Mouse (Mus musculus): ENCODE data around the gene Ildr2. TPM values are rescaled to one million over a fixed set of nuclear protein-coding genes. Genes with fewer than 3 reads are reported as not detected.

Gene Ildr2
- polyA plus RNA-seq, 1 experiment: not detected

DNA sequence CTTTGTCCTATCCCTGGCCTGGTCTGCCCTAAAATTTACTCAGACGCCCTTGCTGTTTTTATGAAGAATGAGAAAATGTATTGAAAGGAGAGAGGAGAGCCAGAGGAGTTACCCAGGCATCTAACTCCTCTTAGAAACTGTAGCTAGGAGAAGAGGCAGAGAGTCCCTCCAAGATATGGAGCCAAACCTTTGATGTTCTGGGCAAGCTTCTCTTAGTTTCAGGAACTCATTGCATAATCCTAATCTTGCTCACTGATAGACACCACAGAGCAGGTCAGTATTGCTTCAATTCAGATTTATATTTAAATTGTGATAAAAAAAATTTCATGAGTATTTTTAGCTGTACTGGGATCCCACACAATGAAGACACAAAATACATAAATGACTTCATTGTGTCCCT is 27.3 kb downstream of the Ildr2 start:
- H3K36me3 ChIP-seq (ENCODE audit: control insufficient read depth): no peaks in the 10 kb centered on the region
- no peaks in the 10 kb centered on the region for H3K9me3 ChIP-seq (ENCODE audit: control insufficient read depth, low read length)
- H3K4me1 ChIP-seq (ENCODE audit: control insufficient read depth): no peaks in the 10 kb centered on the region
- TF ChIP-seq TAL1 (IDR thresholded peaks at IDR 0.05; ENCODE audit: low read length): no peak
- H3K4me3 ChIP-seq (replicated peaks): no peak overlapping the region
- peaks cover 9% of the 10 kb centered on the region for H3K27me3 ChIP-seq (ENCODE audit: control insufficient read depth)

DNA sequence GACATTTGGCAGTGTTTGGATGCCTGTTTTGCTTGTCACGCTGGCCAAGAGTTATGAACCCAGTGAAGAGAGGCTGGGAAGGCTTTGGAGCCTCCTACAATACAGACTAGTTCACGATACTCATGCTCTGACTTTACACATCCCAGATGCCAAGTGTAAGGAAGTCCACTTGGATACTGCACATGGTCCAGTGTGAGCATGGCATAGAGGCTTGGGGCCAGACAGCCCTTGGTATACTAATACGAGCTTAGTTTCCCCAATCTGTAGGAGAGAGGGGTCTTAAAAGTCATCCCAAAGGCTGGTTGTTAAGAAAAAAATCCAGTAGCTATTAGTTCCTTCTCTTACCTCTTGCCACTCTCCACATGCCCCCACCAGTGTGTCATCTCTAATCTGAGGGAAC is 27.9 kb downstream of the Ildr2 start:
- H3K4me1 ChIP-seq (ENCODE audit: control insufficient read depth): no peaks in the 10 kb centered on the region
- no peaks in the 10 kb centered on the region for H3K36me3 ChIP-seq (ENCODE audit: control insufficient read depth)
- H3K27me3 ChIP-seq (ENCODE audit: control insufficient read depth): peaks cover 9% of the 10 kb centered on the region
- no peaks in the 10 kb centered on the region for H3K9me3 ChIP-seq (ENCODE audit: control insufficient read depth, low read length)
- no peak overlapping the region for H3K4me3 ChIP-seq (replicated peaks)
- TF ChIP-seq TAL1 (IDR thresholded peaks at IDR 0.05; ENCODE audit: low read length) (no peak), GATA1 (IDR thresholded peaks at IDR 0.05; ENCODE audit: low read length) (no peak)

GRCm38 (mm10) chr1:166282597-166283210 is 28.8 kb downstream of the Ildr2 start:
- no peaks in the 10 kb centered on the region for H3K36me3 ChIP-seq (ENCODE audit: control insufficient read depth)
- no peak overlapping the region for H3K4me3 ChIP-seq (replicated peaks)
- no peaks in the 10 kb centered on the region for H3K9me3 ChIP-seq (ENCODE audit: control insufficient read depth, low read length)
- TF ChIP-seq GATA1 (IDR thresholded peaks at IDR 0.05; ENCODE audit: low read length) (no peak), TAL1 (IDR thresholded peaks at IDR 0.05; ENCODE audit: low read length) (no peak)
- H3K27me3 ChIP-seq (ENCODE audit: control insufficient read depth): peaks cover 9% of the 10 kb centered on the region
- no peaks in the 10 kb centered on the region for H3K4me1 ChIP-seq (ENCODE audit: control insufficient read depth)

GRCm38 (mm10) chr1:166283451-166283850 is 29.5 kb downstream of the Ildr2 start:
- no peaks in the 10 kb centered on the region for H3K36me3 ChIP-seq (ENCODE audit: control insufficient read depth)
- H3K27me3 ChIP-seq (ENCODE audit: control insufficient read depth): peaks cover 9% of the 10 kb centered on the region
- no peaks in the 10 kb centered on the region for H3K4me1 ChIP-seq (ENCODE audit: control insufficient read depth)
- H3K9me3 ChIP-seq (ENCODE audit: control insufficient read depth, low read length): no peaks in the 10 kb centered on the region
- TF ChIP-seq GATA1 (IDR thresholded peaks at IDR 0.05; ENCODE audit: low read length) (no peak), TAL1 (IDR thresholded peaks at IDR 0.05; ENCODE audit: low read length) (no peak)
- H3K4me3 ChIP-seq (replicated peaks): no peak overlapping the region

GRCm38 (mm10) chr1:166284390-166284789 is 30.5 kb downstream of the Ildr2 start:
- TF ChIP-seq GATA1 (IDR thresholded peaks at IDR 0.05; ENCODE audit: low read length): no peak
- TF ChIP-seq TAL1 (IDR thresholded peaks at IDR 0.05; ENCODE audit: low read length): no peak
- H3K4me3 ChIP-seq (replicated peaks): no peak overlapping the region
- H3K4me1 ChIP-seq (ENCODE audit: control insufficient read depth): no peaks in the 10 kb centered on the region
- H3K36me3 ChIP-seq (ENCODE audit: control insufficient read depth): no peaks in the 10 kb centered on the region
- H3K9me3 ChIP-seq (ENCODE audit: control insufficient read depth, low read length): no peaks in the 10 kb centered on the region
- H3K27me3 ChIP-seq (ENCODE audit: control insufficient read depth): peaks cover 9% of the 10 kb centered on the region

- H3K4me1 ChIP-seq (ENCODE audit: control insufficient read depth): no peaks in the 10 kb centered on the region
- no peaks in the 10 kb centered on the region for H3K36me3 ChIP-seq (ENCODE audit: control insufficient read depth)
- TF ChIP-seq TAL1 (IDR thresholded peaks at IDR 0.05; ENCODE audit: low read length): no peak
- no peak for TF ChIP-seq GATA1 (IDR thresholded peaks at IDR 0.05; ENCODE audit: low read length)
- peaks cover 9% of the 10 kb centered on the region for H3K27me3 ChIP-seq (ENCODE audit: control insufficient read depth)
- no peak overlapping the region for H3K4me3 ChIP-seq (replicated peaks)
- no peaks in the 10 kb centered on the region for H3K9me3 ChIP-seq (ENCODE audit: control insufficient read depth, low read length)
Observed at GRCm38 (mm10) chr1:166286231-166286630, 32.3 kb downstream of the Ildr2 start.

- no peak overlapping the region for H3K4me3 ChIP-seq (replicated peaks)
- no peaks in the 10 kb centered on the region for H3K4me1 ChIP-seq (ENCODE audit: control insufficient read depth)
- TF ChIP-seq GATA1 (IDR thresholded peaks at IDR 0.05; ENCODE audit: low read length): no peak
- TF ChIP-seq TAL1 (IDR thresholded peaks at IDR 0.05; ENCODE audit: low read length): no peak
- H3K36me3 ChIP-seq (ENCODE audit: control insufficient read depth): no peaks in the 10 kb centered on the region
- H3K9me3 ChIP-seq (ENCODE audit: control insufficient read depth, low read length): no peaks in the 10 kb centered on the region
- no peaks in the 10 kb centered on the region; the same call in 1 of the 2 replicates for H3K27me3 ChIP-seq (ENCODE audit: control insufficient read depth)
Observed at GRCm38 (mm10) chr1:166290562-166290961, 36.6 kb downstream of the Ildr2 start.

DNA sequence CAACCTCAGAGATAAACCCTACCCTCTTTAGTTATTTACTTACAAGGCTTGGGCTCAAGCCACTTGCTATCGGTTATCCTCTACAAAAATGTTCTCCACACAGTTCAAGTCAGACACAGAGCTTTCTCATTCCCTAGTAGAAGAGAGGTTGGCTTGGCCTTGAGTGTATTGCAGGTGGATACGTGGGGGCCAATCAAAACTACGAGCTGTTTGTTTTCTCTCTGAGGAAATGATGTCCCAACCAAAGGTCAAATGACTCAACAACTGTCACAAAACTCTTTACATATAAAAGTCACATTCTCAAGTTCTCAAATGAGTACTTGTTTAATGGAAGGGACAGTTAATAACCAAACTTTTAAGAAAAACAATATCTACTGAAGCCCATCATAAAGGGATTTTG is 39.1 kb downstream of the Ildr2 start:
- no peaks in the 10 kb centered on the region for H3K9me3 ChIP-seq (ENCODE audit: control insufficient read depth, low read length)
- TF ChIP-seq GATA1 (IDR thresholded peaks at IDR 0.05; ENCODE audit: low read length): no peak

DNA sequence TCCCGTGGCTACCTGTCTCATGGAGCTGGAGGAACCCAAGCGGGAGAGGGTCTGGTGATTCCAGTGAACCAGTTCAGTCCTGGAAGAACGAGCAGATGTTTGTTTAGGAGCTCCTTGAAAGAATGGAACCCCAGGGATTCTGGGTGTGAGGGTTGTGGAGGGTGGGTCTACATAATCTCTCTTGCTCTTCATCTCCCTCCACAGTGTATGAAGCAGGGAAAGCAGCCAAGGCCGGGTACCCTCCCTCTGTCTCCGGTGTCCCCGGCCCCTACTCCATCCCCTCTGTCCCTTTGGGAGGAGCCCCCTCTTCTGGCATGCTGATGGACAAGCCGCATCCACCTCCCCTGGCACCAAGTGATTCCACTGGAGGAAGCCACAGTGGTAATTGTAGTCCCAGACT is 41.6 kb downstream of the Ildr2 start:
- no peaks in the 10 kb centered on the region for H3K27me3 ChIP-seq (ENCODE audit: control insufficient read depth)
- H3K36me3 ChIP-seq (ENCODE audit: control insufficient read depth): no peaks in the 10 kb centered on the region
- no peak overlapping the region for H3K4me3 ChIP-seq (replicated peaks)
- H3K9me3 ChIP-seq (ENCODE audit: control insufficient read depth, low read length): no peaks in the 10 kb centered on the region
- no peak for TF ChIP-seq TAL1 (IDR thresholded peaks at IDR 0.05; ENCODE audit: low read length)
- TF ChIP-seq GATA1 (IDR thresholded peaks at IDR 0.05; ENCODE audit: low read length): no peak
- H3K4me1 ChIP-seq (ENCODE audit: control insufficient read depth): no peaks in the 10 kb centered on the region

More for the DNA sequence above, 39.1 kb downstream of the Ildr2 start:
- Histone ChIP-seq H3K4me1 (ENCODE audit: control insufficient read depth) (no peaks in the 10 kb centered on the region), H3K4me3 (replicated peaks) (no peak overlapping the region), H3K27me3 (ENCODE audit: control insufficient read depth) (no peaks in the 10 kb centered on the region), H3K36me3 (ENCODE audit: control insufficient read depth) (no peaks in the 10 kb centered on the region)

DNA sequence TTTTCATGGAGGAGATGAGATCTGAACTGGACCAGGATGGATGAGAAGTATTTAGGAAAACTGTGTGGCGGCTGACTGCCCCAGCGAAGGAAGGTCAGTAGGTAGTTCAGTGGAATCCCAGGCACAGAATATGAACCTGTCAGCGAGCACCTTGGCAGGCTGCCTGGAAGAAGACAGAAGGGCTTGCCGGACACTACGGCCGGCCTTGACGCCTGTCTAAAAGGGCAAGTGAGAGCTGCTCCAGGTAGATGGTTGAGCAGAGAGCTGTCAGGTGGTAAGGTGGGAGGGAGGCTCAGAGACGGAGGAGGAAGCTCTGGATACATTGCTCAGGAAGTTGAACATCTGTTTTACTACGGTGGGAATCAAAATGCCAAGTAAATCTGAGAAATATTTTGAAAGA is 42.4 kb downstream of the Ildr2 start:
- Histone ChIP-seq H3K4me1 (ENCODE audit: control insufficient read depth) (no peaks in the 10 kb centered on the region), H3K4me3 (replicated peaks) (no peak overlapping the region), H3K27me3 (ENCODE audit: control insufficient read depth) (no peaks in the 10 kb centered on the region), H3K9me3 (ENCODE audit: control insufficient read depth, low read length) (no peaks in the 10 kb centered on the region), H3K36me3 (ENCODE audit: control insufficient read depth) (no peaks in the 10 kb centered on the region)
- TF ChIP-seq GATA1 (IDR thresholded peaks at IDR 0.05; ENCODE audit: low read length) (no peak), TAL1 (IDR thresholded peaks at IDR 0.05; ENCODE audit: low read length) (no peak)
